Mouse (Mus musculus) spleen, postnatal 14 days (tissue): ENCODE results near the gene Brd3os.
A peak's percentile ranks its signal among the peaks of the same experiment; 100 is the strongest.

Experiments
- DNase-seq, 2 experiments: peaks; one replicate each; pipeline ENCODE4 v3.0.0; 2021 to 2022; ENCODE audit warnings: low spot score in 2 of 2

Gene Brd3os

DNA sequence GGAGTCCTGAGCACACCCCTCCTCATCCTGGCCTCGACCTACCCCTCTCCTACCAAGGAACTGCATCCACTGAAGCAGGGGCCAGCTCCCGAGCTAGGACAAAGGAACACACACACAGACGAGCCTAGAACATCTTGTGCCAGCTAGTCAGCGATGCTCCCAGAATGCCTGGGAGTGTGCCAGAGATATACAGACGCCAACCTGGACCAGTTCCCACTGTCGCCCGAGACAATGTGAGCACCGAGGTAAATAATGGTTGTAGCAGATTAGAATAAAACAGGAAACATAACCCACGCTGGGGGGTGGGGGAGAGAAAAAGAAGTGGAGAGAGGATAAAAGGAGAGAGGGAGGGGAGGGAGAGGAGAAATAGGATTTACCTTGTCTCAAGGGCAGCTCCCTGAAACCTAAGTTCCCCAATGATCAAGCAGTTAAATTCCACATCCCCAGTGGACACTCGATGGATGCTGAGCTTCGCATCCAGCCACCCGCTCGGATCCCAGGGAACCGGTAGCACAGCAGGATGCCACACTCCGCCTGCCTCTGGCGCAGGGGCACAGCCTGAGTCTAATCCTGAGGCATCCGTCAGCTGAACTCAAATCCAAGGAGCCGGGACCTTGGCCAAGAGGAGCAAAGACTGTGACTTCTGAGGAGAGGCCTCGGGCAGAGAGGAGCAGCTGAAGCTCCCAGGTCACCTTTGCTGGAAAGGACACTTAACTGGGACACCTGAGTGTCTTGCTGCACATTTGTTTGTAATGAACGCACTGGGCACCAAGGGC lies 20.6 kb upstream of the Brd3os start:
- DNase-seq: no peak

DNA sequence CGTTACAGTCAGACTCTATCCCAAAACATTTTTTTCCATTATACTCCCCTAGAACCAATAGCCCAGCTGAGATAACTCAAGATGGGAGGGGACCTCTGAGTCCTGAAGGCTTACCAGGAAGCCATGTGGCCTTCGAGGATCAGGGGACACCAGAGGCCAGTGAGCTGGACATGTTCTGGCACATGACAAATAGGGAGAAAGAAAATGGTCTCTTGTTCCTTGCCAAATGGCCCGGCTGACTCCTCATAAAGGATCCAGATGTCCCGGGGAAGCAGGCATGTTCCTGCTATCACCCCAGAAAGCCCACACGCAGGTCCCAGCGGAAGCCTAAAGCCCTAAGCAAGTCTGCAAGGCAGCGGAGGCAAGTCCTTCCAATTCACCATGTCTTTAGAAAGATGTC lies 18.5 kb upstream of the Brd3os start:
- no peak for DNase-seq

DNA sequence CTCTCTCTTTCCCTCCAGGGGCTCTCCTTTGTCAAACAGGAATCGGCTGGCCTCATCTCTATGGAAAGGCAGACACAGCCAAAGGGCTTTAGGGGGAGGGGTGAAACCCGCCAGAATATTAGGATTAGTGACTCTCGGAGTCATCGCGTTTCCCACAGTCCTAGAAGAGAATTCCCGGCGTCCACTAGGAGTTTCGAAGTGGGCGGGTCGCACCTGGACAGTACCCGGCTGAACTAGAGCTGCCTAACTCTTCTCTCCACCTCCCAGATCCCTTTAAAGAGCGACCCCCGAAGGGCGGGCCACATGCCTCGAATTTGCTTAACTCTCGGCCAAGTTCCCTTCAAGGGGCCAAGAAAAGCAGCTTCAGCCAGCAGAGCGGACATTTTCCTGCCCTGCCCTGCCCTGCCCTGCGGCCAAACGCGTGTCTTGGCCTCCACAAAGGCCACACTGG lies 16.9 kb upstream of the Brd3os start:
- no peak for DNase-seq

DNA sequence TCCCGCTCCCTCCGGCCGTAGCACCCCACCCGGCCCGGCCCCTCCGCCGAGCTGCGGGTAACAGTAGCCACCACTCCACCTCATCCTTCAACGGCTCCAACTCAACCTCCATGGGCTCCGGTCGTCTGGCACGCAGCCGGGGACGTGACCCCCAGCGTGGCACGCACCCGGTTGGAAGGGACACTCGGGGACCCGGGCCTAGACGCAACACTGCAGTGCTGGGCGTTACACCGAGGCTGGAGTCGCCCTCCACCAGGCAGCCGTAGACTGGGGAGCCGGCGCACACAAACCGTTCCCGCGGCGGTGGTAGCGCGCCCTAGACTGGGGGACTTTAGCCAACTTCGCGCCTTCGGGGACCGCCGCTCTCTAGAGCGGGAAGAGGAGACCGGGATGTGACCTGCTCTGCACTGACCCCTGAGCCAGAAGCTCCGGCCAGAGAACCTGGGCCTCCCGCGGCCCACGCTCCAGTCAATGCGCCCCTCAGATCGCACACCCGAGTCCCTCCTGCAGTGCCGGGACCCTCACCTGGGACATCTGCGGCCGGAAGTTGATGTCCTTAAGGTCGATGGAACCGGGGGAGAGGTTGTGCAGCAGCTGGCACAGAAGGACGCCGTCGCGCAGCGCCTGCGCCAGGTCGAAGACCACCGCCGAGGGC lies 16.2 kb upstream of the Brd3os start:
- DNase-seq: no peak

DNA sequence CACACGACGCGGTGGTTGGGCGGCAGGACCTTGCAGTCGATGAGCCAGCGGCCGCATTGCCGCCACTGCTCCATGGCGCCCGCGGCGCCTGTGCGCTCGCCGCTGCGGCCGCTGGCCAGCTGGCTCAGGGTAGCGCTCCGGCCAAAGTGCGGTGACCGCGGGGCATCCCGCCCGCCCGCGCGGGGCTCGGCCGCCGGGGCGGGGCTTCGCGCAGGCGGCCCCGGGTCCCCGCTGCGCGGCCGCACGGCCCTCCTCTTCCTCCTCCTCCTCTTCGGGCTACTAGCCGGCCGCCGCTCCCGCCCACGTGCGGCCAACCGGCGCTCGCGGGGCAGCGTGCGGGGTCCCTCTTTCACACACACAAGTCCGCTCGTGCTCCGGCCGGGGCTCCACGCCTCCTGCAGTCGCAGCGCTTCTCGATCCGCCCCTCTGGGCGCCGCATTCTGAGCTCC lies 15.7 kb upstream of the Brd3os start:
- no peak for DNase-seq

DNA sequence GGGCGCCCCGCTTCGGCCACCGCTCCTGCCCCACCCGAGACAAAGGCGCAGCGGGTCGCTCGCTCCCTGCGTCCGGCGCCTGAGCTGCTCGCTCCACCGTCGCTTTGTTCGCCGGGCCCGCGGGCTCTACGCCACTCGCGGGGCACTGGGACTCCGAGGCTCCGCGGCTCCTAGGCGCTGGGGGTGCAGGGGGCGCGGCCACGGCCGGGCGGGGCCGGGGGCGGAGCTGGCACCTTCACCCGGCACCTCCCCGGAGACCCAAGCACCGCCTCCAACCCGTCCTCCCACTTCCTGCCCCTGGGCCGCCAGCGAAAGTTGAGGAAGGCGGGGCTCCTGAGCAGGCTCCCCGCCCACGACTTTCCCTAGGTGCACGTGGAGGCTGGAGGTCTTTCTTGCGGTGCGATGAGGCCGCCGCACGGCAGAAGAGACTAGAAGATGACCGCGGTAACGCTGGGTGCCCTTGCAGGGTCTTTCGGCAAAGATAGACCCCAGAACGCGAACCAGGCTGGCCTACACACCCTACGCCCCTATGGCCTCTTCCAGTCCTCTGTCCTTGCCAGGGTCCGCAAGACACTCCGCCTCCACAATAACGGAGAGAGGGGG lies 15.2 kb upstream of the Brd3os start, which contains the start of gene Vav2:
Vav2 (minus strand) TSS at position 179 of the 603 bp plus-strand sequence.
- DNase-seq: peak; percentile 80 to 87

DNA sequence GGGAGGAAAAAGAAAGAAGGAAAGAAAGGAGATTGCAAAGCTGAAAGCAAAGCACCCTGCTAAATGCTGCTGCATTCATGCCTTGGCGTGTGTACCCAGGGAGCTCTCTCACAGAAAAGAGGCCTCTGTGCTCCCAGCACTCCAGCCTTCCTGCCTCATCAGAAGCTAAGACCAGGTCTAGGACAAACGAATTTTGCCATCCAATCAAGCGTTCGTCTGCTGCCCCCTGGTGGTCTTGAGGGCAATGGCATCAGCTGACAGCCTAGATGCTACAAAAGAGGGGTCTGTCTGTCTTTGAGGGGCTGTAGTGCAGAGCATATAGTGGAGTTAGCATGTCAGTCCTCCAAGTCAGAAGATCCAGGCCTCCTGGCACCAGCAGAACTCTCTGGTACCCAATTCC lies 14.1 kb upstream of the Brd3os start:
- DNase-seq: peak; percentile 64 to 82

DNA sequence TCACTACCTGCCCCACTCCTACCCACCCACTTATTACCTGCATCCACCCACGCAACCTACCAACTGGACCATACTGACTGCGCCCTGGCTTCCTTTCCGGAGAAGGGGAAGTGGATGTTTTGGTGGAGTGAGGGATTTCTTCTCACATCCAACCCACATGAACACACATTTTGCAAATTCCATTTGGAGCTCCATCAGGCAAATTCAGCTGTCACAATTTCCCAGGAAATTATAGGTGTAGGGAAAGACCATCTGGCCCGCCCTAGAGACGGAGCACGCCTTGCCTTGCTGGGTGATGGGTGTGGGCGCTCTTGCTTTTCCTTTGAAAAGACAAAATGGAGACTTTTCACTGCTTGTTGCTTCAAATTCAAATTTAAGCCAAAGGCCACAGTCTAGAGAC lies 11.5 kb upstream of the Brd3os start:
- no peak for DNase-seq

DNA sequence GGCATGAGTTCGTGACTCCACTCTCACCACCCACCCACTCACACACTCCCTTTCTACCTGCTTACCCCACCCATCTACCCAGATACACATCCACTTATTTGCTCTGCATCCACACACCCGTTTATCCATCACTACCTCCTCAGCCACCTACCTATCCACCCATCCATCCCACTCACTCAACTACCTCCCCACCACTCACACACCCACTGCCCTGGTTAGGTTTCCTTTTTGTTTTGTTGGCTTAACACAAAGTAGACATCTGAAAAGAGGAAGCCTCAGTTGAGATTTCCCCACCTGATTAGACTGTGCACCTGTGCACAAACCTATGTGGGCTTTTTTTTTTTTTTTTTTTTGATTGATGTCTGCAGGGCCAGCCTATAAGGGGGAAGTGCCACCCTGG lies 9.5 kb upstream of the Brd3os start:
- DNase-seq: no peak

DNA sequence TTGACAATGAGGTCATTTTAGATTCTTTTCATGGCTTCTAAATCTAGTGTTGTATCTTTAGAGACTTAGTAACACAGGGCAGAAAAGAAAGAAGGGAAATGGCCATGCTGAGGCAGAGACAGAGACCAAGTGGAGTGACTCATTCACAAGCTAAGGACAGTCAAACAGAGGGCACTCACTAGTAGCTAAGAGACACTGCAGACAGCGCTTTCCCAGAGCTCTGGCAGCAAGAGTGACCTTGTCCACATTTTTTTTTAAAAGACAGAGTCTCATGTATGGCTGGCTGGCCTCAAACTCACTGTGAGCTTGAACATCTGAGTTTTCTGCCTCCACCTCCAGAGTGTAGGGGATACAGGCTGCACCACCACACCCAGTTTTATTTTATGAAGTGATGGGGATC lies 4.2 kb upstream of the Brd3os start:
- DNase-seq: no peak

DNA sequence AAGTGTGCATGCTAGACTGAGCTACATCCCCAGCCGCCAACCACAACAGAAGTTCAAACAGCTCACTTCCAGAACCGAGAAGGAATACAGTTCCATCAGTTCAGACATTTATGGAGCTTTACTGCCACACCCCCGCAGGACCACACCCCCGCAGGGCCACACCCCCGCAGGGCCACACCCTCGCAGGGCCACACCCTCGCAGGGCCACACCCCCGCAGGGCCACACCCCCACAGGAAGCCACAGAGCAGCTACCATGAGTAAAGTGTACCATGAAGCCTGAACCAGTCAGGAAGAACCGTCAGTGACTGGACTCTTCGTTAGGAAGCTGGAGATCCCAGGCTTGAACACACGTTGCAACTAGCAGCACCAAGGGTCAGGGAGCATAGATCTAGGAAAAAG lies 3.8 kb upstream of the Brd3os start:
- peak in 1 of 2 experiments; percentile 39 for DNase-seq

DNA sequence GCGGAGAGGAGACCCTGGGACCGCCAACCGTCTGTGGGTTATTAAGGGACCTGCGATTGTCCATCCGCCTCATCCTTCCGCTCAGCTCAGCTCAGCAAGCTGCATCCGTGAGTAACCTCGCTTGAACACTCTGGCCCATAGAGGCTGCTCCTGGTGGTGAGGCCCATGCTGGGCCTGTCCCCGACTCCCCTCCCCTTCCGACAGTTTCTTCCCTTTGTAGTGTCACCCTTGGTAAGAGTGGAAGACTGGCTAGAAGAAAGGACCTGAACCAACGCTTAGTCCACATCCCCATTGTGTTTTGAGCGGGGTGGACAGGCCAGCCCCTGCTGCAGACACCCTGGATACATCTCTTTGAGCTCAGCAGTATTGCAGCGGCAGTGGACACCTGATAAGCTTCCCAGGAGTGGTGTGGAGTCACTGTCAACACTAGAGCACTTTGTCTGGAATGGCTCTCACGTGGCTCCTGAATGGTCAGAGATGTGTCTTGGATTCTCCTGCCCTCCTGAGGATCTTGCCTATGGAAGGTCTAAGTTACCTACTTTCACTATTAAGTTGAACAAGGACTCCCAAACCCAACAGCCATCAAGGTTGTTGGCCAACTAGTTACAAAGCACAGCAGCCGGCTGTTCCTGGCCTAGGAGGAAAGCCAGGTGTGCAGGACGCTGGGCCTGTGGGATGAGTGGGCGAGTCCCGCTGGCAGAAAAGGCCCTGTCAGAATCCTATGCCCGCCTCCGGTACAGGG lies 755 bp downstream of the Brd3os start:
- no peak for DNase-seq

DNA sequence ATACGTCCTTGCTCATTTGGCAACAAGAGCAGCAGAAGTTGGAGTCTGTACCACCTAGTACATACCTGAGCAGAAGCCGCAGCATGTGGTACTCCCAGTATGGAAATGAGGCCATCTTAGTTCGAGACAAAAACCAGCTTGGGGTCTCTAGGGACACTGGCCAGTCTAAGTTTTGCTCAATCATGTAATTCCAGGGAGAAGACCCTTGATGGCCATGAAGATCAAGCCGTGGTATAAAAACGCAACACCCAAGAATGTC lies 1.3 kb downstream of the Brd3os start:
- DNase-seq: no peak

DNA sequence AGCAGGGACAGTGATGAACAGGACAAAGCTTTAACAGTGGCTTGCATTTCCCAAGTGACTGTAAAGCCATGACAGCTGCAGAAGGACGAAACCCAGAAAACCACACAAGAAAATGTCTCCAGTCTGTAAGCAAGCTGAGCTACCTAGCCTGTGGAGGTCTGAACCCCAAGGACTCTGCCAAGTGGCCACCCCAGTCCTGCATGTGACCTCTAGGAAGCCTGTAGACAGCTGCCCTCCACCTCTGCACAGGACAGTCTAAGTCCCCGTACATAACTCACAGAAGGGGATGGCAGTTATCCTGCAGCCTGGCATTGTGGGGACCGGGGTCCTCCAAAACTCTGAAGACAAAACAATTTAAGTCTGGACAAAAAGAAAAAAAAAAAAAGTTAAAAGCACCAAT lies 3.8 kb downstream of the Brd3os start:
- no peak for DNase-seq

DNA sequence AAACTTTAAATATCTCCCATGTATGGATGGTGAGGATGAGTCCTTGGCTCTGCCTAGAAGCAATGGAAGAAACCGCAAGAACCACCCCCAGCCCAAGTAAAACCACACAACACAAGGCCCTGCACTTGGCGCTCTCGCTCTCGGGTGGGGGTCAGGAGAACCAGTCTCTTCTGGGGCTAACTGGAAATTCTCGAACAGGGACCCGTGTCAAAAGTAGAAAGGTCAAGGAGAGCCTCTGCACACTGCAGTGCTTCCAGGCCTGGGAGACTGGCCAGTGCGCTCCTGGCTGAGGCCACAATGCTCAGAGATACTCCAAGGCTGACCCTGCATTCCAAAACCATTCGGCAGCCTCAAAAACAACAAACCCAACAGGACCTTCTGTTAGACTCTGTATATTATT lies 4.7 kb downstream of the Brd3os start:
- DNase-seq: no peak

DNA sequence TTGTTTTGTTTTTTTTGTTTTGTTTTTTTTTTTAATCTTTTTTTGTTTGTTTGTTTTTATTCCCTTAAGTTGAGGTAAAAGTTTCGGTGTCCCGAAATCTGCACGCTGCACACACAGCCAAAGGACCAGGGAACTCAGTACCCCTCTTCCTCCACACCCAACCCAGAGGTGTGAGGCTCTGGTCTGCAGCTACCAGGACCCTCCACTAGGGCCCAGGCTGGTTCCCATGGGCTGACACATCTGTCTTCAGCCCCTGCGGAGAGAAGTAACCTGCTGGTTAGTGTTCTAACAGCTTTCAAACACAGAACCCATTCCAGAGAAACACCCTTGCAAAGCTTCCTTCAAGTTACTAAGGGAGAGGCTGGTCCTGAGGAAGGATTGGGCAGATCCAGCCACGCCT lies 5.7 kb downstream of the Brd3os start:
- no peak for DNase-seq

DNA sequence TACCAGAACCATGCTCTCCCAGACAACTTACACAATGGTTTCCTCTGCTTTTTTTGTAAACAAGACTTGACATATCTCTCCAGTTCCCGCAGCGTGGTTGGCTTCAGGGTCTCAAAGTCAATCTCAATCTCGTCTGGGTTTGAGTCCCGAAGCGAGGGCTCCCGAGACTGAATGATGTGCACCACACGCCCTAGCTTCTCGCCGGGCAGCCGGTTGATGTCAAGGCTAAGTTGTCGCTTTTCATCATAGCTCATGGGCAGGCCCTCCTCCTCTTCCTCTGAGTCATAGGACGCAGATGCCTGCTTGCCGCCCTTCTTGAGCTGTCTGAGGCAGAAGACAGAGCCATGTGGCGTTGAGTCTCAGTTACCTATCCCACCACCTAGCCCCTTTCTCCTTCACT lies 8.1 kb downstream of the Brd3os start:
- DNase-seq: no peak

DNA sequence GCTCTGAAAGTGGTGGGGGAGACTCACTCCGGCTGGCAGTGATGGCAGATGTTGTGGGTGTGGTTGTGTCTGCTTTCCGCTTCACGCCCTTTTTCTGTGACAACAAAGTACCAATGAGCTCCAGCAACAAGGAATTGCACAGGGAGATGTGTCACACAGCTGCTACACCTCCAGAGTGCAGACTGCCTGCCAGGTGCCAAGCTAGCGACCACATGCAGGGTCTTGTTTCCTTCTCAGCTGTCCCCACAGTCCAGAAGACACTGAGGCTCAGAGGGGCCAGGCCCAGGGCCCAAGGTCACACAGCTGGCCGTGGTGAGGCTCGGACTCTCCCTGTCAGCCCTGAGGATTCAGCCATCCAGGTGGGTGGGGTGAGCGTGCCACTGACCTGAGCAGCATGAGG lies 17.6 kb downstream of the Brd3os start:
- no peak for DNase-seq

DNA sequence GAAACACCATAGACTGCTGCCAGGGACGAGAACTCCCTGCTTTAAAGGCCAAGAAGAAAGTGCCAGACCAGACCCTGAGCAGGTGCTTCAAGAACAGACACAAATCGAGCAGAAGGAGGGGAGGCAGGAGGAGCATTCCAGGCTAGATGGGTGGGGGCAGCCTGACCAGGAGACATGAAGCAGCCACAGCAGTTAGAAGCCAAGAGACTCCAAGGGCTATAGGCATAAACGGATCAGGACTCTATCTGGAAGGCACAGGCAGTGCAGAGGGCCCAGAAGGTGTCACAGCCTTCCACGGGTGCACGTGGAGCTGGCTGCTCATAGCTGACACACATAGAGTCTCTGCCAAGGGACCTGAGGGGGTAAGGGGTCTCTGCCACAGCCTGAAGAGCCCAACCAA lies 18.0 kb downstream of the Brd3os start:
- no peak for DNase-seq

DNA sequence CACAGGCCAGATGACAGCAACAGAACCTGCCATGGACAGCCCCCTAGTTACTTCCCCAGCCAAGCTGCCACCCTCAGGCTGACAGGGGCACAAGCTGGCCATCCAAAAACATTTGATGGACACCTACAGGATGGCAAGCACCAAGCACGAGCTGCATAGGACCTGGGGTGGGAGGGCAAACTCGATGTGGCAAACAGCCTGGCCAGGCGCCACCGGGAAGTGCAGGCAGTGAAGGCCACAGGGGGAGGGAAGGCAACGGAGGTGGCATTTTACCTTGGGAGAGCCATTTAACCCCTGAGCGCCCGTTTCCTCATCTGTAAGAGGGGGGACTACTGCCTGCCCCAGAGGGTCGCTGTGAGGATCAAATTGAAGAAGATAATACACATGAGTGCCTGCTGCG lies 18.5 kb downstream of the Brd3os start:
- DNase-seq: no peak

DNA sequence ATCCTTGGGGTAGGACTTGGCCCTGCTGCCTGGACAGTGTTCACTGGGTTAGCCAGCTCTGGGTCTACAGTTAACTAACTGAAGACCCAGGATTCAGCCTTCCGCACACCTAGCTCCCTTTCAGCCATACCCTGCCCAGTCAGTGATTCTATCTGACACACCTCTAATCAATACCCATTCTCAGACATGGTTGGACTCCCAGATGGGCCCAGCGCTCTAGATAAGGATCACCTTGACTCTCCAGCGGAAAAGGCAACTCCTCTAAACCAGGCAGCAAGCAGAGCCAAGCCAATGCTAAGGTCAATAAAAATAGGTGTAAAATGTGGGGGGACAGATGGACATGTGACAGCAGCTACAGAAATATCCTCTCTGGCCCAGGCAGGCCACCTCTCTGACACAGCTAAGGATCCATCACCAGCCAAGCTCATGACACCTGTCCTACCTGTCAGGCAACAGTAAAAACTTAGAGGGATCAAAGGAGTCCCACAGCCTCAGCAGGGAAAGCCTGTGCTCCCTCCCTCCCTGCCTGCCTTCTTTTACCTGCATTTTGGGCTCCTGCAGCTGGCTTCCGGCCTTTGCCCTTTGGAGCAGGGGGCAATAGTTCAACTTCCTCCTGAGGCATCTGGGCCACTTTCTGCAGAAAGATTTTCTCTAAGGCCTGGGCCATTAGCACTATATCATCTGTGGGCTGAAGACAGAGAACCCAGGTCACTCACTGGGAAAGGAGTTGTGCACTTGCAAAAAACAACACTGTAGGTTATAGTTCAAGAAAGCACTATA lies 19.9 kb downstream of the Brd3os start:
- no peak for DNase-seq

DNA sequence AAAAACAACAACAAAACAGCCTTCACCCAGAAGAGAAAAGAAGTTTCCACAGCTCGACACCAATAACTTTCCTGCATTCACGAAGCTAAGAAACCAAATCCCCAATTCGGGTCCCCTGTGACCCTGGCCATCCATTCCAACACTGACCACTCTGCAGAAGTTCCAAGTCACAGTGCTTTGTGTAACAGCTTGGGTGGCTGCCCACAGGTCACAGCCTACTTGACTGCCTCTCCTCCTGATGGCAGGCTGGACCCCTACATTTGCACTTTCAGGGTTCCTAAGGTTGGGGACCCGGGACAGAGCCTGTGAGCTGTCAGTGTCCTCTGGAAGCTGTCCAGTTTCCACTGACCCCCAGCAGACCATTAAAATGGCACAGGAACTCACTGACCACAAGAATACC lies 20.8 kb downstream of the Brd3os start:
- DNase-seq: no peak
